Mouse (Mus musculus) CH12.LX (cell line): ENCODE measurements around the gene Cdc14b.

Experiments
- CHD1 ChIP-seq: IDR thresholded peaks from 2 replicates; pipeline ENCODE4 v1.6.1; 2012; ENCODE audit warnings: low read depth, low read length, improper control_type of control experiment, inconsistent platforms
- CHD2 ChIP-seq: IDR thresholded peaks from 2 replicates; pipeline ENCODE4 v1.6.1; 2011; ENCODE audit warnings: low read length, improper control_type of control experiment
- CTCF ChIP-seq, 2 experiments: IDR thresholded peaks in 1 of 2; conservative IDR thresholded peaks in 1 of 2; 2 replicates each; pipeline ENCODE4 v1.5.1; 2011 to 2012; ENCODE audit warnings: low read depth in 2 of 2, low read length in 2 of 2, improper control_type of control experiment in 1 of 2, inconsistent platforms in 1 of 2, mild to moderate bottlenecking in 1 of 2, moderate library complexity in 1 of 2
- EP300 ChIP-seq: IDR thresholded peaks from 2 replicates; pipeline ENCODE4 v1.6.1; 2011; ENCODE audit warnings: low read length, improper control_type of control experiment
- IRF4 ChIP-seq: IDR thresholded peaks from 2 replicates; pipeline ENCODE4 v1.6.1; 2014; ENCODE audit warnings: low read depth, mild to moderate bottlenecking, inconsistent platforms, low read length, improper control_type of control experiment
- JUND ChIP-seq: conservative IDR thresholded peaks from 2 replicates; pipeline ENCODE4 v1.6.1; 2011; ENCODE audit warnings: low read depth, low read length, improper control_type of control experiment
- KAT2A ChIP-seq: IDR thresholded peaks from 2 replicates; pipeline ENCODE4 v1.6.1; 2012; ENCODE audit warnings: low read length, improper control_type of control experiment, inconsistent platforms; ENCODE audit not compliant: insufficient replicate concordance
- MAX ChIP-seq: IDR thresholded peaks from 2 replicates; pipeline ENCODE4 v1.6.1; 2011; ENCODE audit warnings: low read length, improper control_type of control experiment
- RCOR1 ChIP-seq: conservative IDR thresholded peaks from 2 replicates; pipeline ENCODE4 v1.6.1; 2012; ENCODE audit warnings: low read depth, mild to moderate bottlenecking, inconsistent platforms, low read length, improper control_type of control experiment
- SMC3 ChIP-seq: IDR thresholded peaks from 2 replicates; pipeline ENCODE4 v1.6.1; 2011; ENCODE audit warnings: low read depth, low read length, improper control_type of control experiment
- ZC3H11A ChIP-seq: IDR thresholded peaks from 2 replicates; pipeline ENCODE4 v1.6.1; 2012; ENCODE audit warnings: low read depth, mild to moderate bottlenecking, inconsistent platforms, low read length, improper control_type of control experiment

GRCm38 (mm10) chr13:64205186-64205585 is 69.9 kb downstream of the Cdc14b start:
- TF ChIP-seq MAX (no peak), EP300 (no peak), CHD2 (no peak), CTCF (conservative IDR thresholded peaks at IDR 0.05 in 1 of 2, IDR thresholded peaks at IDR 0.05 in 1 of 2; ENCODE audit: low read depth in 2 of 2, low read length in 2 of 2) (peak in 1 of 2 experiments; percentile 59; a peak in 2 of 4 replicates), JUND (no peak), SMC3 (peak; percentile 48), IRF4 (no peak), KAT2A (no peak), RCOR1 (no peak), CHD1 (no peak), ZC3H11A (no peak)
